Mouse (Mus musculus) right cerebral cortex, postnatal 36 days (tissue): Measurements from ENCODE around the gene Zkscan17.

ENCODE experiments used
- DNase-seq, 2 experiments: peaks; one replicate each; pipeline ENCODE4 v3.0.0; 2022; ENCODE audit warnings: low spot score in 2 of 2, mixed read lengths in 1 of 2

The Zkscan17 gene

DNA sequence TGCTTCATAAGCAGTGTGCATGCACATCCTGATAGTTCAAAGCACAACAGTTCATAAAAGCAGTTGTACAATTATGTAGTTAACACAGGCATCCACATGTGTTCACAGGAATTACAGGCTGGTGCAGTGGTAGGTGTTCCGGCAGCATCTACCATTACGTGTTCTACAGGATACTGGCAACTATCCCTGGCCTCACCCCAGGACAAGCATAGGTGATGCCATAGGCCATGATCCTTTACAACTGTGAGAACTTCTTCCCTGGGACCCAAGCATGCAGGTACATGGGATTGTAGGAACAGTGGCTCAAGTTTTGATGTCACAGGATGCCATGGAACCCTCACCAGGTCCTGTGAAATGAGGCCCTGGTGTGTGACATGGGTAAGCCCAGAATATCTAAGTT is 66.1 kb downstream of the Zkscan17 start:
- no peak for DNase-seq

DNA sequence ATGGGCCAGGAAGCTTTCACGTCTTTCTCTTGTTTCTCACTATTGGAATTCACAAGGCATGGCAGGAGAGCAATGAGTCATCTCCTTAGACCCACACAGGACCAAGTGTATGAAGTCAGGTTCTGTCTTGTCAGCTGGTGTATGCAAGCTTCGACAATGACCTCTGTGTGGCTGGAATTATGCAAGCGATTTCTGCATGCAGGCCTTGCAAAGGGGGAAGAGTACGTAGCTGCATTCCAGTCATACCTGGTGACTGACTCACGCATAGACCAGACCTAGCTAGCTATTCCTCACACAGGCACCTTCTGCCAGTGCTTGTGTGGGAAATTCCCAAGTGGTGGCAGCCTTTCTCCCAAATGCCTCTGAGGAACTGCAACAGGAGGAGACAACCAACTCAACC is 67.6 kb downstream of the Zkscan17 start:
- no peak for DNase-seq

DNA sequence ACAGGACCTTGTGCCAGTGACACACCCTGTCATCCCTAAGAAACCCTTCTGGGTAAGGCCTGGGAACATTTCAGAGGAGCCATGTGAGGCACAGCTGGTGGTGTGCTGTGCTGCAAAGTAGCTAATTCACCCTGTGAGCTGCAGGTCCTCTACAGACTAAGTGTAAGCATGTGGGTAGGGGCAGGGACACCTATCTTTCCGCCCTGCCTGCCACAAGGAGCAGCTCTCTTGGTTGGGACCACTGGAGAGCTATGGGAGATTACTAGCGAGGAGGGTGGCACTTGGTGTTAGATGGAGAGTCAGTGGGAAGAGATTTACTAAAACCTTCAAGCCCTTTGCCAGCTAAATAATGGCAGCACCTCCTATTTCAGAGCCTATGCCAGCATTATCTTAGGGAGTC is 69.7 kb downstream of the Zkscan17 start:
- no peak for DNase-seq

DNA sequence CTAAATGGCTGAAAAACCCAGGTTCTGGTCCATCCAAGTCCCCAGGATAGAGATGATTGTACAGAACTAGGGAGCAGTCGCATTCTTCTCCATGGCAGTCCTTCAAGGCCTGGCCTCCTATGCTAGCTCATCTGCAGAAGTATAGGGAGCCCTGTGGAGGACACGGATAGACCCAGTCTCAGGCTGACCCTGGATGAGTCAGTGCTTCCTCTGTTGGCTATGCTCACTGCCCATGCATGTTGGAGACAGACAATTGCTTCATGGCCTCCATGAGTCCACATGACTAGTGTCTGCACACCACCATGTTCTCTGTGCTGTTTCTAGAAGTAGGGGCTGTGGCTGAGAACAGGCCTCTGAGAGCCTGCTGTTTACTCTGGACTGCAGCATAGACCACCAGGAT is 70.2 kb downstream of the Zkscan17 start:
- no peak for DNase-seq

DNA sequence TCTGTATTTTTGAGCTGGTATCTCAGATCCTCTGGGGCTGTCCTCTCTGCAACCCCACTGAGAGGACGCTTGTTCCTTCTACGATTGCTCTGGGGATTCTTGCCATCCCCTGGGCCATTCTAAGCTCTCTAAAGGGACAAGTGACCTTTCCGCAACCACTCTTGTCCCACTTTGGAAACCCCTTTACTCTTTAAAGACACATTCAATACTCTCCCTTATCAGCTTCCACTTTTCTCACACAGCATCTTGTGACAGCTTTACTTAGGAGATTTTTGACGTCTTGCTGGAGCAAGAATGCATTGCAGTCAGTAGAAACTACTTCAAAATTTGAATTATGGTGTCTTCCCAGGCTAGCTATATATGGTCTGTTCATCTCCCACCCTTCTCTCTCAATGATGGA is 75.5 kb downstream of the Zkscan17 start, which contains the start of gene Snap47:
Gene Snap47 (minus strand): TSS at position 101 of the 400 bp plus-strand sequence.
- DNase-seq, result no peak

DNA sequence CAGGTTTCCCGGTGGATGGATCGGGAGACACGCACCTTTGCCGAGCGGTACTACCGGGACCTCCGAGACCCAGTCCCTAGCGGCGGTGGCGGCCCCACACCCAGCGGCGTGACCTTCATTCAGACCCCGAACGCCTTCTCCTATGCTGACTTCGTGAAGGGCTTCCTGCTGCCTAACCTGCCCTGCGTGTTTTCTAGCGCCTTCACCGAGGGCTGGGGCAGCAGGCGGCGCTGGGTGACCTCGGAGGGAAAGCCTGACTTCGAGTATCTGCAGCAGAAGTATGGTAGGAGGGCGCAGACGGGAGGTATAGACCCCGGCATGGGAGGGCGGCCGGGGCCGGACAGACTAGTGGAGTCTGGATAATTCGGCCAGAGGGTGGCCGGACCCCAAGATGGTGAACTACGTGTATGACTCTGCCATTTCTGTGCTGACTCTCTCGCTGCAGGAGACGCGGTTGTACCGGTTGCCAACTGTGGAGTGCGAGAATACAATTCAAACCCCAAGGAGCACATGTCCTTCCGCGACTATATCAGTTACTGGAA is 76.2 kb downstream of the Zkscan17 start:
- peak in 1 of 2 experiments; percentile 23 for DNase-seq

DNA sequence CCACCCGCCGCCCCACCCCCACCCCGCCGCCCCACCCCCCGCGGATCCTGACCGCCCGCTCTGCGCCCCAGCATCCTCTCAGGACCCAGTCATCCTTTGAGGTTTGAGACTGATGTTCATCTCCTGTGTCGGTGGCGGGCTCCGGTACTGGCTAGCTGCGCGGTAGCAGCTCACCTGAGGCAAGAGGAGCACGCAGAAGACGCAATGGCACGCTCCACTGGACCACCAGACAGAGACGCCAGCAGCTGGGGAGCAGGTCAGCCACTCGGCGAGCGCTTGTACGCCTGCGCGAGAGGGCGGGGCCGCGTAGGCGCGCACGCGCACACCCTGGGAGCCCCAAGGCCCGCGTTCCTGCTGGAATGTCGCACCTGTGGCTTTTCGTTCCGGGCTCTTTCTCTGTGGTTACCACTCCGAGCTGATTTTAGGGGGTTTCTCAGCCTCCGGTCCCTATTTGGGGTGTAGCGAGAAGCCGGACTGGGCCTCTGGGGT is 76.8 kb downstream of the Zkscan17 start, which contains the start of gene Jmjd4:
Gene Jmjd4 (plus strand): TSS at position 305 of the 489 bp plus-strand sequence.
- peak; percentile 88 to 89 for DNase-seq

DNA sequence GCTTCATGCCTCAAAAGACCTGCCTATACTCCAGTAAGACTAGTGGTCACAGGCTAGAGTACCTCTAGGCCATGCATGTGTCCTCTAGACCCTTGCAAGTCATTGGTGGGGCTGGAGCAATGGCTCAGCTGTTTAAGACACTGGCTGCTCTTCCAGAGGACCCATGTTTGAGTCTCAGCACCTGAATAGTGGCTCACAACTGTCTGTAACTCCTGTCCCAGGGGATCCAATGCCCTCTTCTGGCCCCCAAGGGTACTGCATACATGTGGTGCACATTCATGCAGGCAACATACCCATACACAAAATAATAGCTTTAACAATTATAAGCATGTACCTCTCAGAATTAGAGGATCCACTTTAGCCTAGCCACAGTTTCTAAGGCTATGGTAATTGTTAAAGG is 83.4 kb downstream of the Zkscan17 start:
- no peak for DNase-seq

DNA sequence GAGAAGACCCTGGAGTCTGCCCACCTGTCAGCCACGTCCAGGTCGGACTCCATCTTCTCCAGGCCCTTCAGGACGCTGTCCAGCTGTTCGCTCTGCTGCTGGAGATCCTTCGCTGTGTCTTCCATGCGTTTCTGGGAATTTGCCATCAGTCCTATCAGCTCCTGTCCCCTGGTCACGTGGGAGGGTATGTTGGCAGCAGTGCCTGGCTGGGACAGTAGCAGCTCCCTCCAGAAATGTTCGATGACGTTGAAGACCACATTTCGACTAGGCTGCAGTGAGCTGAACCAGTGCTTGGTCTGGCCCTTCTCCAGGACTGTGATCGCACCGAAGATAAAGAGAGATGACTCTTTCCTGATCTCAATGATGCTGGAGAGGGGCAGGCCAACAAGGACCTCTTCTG is 88.6 kb downstream of the Zkscan17 start:
- DNase-seq, result no peak
